8 mouse cellular contexts compared by ENCODE assay signal in the genomic region with DNA sequence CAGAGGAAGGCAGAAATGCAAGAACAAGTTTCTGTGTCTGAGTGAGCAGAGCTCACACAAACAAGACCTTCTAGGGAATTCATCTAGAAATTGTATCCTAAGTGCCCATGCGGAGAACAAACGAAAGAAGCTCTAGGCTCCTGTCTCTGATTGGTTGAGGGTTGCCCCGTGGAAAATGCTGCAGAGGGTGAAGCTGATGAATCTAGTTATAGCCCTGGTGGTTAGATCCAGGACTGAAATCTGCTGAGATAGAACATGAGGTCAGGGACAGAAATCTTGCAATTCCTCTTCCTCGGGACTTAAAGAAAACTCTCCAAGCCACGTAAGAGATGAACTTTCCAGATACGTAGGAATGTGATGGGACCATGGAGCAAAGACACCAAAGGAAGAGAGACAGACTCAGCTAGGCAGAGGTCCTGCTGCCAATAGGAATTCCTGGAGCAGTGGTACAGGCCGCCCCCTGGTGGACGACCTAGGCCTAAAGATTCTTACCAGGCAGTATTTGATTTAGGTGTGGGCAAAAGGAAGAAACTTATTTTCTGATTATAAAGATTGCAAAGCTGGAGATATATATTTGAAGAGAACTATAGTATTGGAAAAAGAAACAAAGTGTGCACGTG. TPM values are rescaled to one million over a fixed set of nuclear protein-coding genes. Genes with fewer than 3 reads are reported as not detected.
DNase-seq lines count a peak whose midpoint lies in the region; ATAC-seq and TF ChIP-seq lines count a peak whose summit lies in the region.

No protein-coding gene starts in this region.

- 0 out of 2 replicates have a peak overlapping the region, but pooled peaks have one; percentile 41 for H3K4me2 ChIP-seq in CH12.LX (ENCODE audit: insufficient read depth, low read depth, poor library complexity, severe bottlenecking)

- in situ Hi-C loops in CH12.LX (cut with MboI; ENCODE audit: low pct_ligation_motif_present, low pct_unique_long_range_greater_than_20kb, low sequenced_read_pairs): loop anchor here (10.0 to 25.0 kb wide), 2 partner anchors 199 to 296 kb away; no protein-coding TSS in a partner anchor

- dilution Hi-C loops in CH12.LX (cut with MboI; ENCODE audit: extremely low pct_ligation_motif_present, extremely low pct_unique_long_range_greater_than_20kb, low sequenced_read_pairs): no loop called here

- TF ChIP-seq CTCF in CH12.LX (conservative IDR thresholded peaks at IDR 0.05 in 1 of 2, IDR thresholded peaks at IDR 0.05 in 1 of 2; ENCODE audit: low read depth in 2 of 2, low read length in 2 of 2): peak; percentile 78 to 90
- peak; percentile 86; the same call in 1 of the 2 replicates for TF ChIP-seq CTCF in small intestine, adult 2 months (IDR thresholded peaks at IDR 0.05; ENCODE audit: extremely low read depth, insufficient read length, insufficient replicate concordance, low read depth, low read length)

- peak; percentile 69 for DNase-seq in CH12.LX (ENCODE audit: extremely low read depth)
- DNase-seq in T-cell, adult 2 months (ENCODE audit: low spot score): peak; percentile 32
- DNase-seq in cerebellum, postnatal 36 days: peak; percentile 80 to 81
- DNase-seq in gastrocnemius, postnatal 4 days (ENCODE audit: low spot score in 2 of 2): peak; percentile 61 to 75
- peak; percentile 32 for DNase-seq in layer of hippocampus, adult 9-10 months (ENCODE audit: low spot score)
- peak; percentile 68 to 81 for DNase-seq in lung, postnatal 4 days

- no peak overlapping the region for H3K27ac ChIP-seq in CH12.LX (ENCODE audit: insufficient read depth, low read depth)
- no peak overlapping the region for H3K27ac ChIP-seq in small intestine, adult 2 months (ENCODE audit: insufficient read depth, low read depth, low read length)

- 0 out of 4 replicates have a peak, but pooled peaks cover 0 to 5% of the 10 kb centered on the region in 2 experiments for H3K4me1 ChIP-seq in CH12.LX (ENCODE audit: control insufficient read depth in 1 of 2, insufficient read depth in 2 of 2)
- H3K4me1 ChIP-seq in small intestine, adult 2 months (ENCODE audit: control insufficient read depth, insufficient read depth, insufficient read length, low read length): peaks cover 7% of the 10 kb centered on the region; the same call in 1 of the 2 replicates

- no peaks in the 10 kb centered on the region for H3K36me3 ChIP-seq in CH12.LX (replicated peaks in 1 of 2; ENCODE audit: control insufficient read depth in 1 of 2, insufficient read depth in 1 of 2, low read length in 1 of 2)
- H3K36me3 ChIP-seq in small intestine, adult 2 months (ENCODE audit: control insufficient read depth, insufficient read depth, low read length): no peaks in the 10 kb centered on the region

- H3K9ac ChIP-seq in CH12.LX (ENCODE audit: insufficient read depth, low read depth): no peak overlapping the region

- no peaks in the 10 kb centered on the region for H3K9me3 ChIP-seq in CH12.LX (replicated peaks; ENCODE audit: low read length)

- TF ChIP-seq POLR2A in CH12.LX (IDR thresholded peaks at IDR 0.05; ENCODE audit: low read depth, low read length): no peak
- no peak for TF ChIP-seq POLR2A in small intestine, adult 2 months (IDR thresholded peaks at IDR 0.05; ENCODE audit: low read depth, low read length)

- no peak for TF ChIP-seq EP300 in CH12.LX (IDR thresholded peaks at IDR 0.05; ENCODE audit: low read length)

- no peak overlapping the region for H3K4me3 ChIP-seq in CH12.LX (replicated peaks in 1 of 3; ENCODE audit: low read depth in 2 of 3, low read length in 2 of 3, poor library complexity in 1 of 3)
- H3K4me3 ChIP-seq in small intestine, adult 2 months (ENCODE audit: low read depth, low read length): no peak overlapping the region

- peaks cover 11% of the 10 kb centered on the region for H3K27me3 ChIP-seq in CH12.LX (replicated peaks)
- no peaks in the 10 kb centered on the region for H3K27me3 ChIP-seq in small intestine, adult 2 months (ENCODE audit: control insufficient read depth, insufficient read depth, low read length)

- 15% methylated on average over 9 of the region's 9 CpGs for WGBS in small intestine, adult 2 months

- TF ChIP-seq RAD21 in CH12.LX (IDR thresholded peaks at IDR 0.05; ENCODE audit: low read depth, low read length): peak; percentile 78

- ATAC-seq in erythroid progenitor cell, adult 5-6 weeks (replicated peaks; ENCODE audit: low FRiP score, poor library complexity, severe bottlenecking): no peak; the same call in 1 of the 2 replicates

- no peaks in the 10 kb centered on the region for H3K79me2 ChIP-seq in CH12.LX (replicated peaks; ENCODE audit: control insufficient read depth, extremely low read depth, insufficient read depth, poor library complexity, severe bottlenecking)

TF ChIP-seq in CH12.LX, 34 proteins besides CTCF, POLR2A, EP300 and RAD21:
- no peak for TF ChIP-seq UBTF (IDR thresholded peaks at IDR 0.05; ENCODE audit: low read depth, low read length)
- peak; percentile 71 for TF ChIP-seq SMC3 (IDR thresholded peaks at IDR 0.05; ENCODE audit: low read depth, low read length)

RNA-seq across cellular contexts. Expression of gene Pla2g10, which starts 2.8 kb away (rescaled TPM):
- total RNA-seq in CH12.LX (2012; rRNA removed) (not detected in 2 replicates), CH12.LX (2014; rRNA removed) (not detected in 2 replicates)
- polyA plus RNA-seq in CH12.LX (2012; ENCODE audit: insufficient read length, low read depth): not detected in 2 replicates
- total RNA-seq in gastrocnemius, postnatal 4 days (2021): not detected
- 9.5 and 21.3 TPM in 2 replicates for polyA plus RNA-seq in small intestine, adult 2 months (2012; rRNA removed)
- not detected in 2 replicates for total RNA-seq in erythroid progenitor cell, adult 5-6 weeks (2015; ENCODE audit: low replicate concordance)
- total RNA-seq in erythroid progenitor cell, adult 5-6 weeks (2017; ENCODE audit: low replicate concordance): not detected in 2 replicates

RNA-seq across cellular contexts. Expression of gene Rrn3, which starts 46.9 kb away (rescaled TPM):
- total RNA-seq in CH12.LX (2012; rRNA removed) (83.5 and 105 TPM in 2 replicates), CH12.LX (2014; rRNA removed) (136 and 155 TPM in 2 replicates)
- 93.7 and 93.8 TPM in 2 replicates for polyA plus RNA-seq in CH12.LX (2012; ENCODE audit: insufficient read length, low read depth)
- 10 to 100 TPM; 27.2 to 32.1 TPM for total RNA-seq in gastrocnemius, postnatal 4 days (2021)
- 1.6 and 2.7 TPM in 2 replicates for polyA plus RNA-seq in small intestine, adult 2 months (2012; rRNA removed)
- 7.6 and 8.4 TPM in 2 replicates for total RNA-seq in erythroid progenitor cell, adult 5-6 weeks (2015; ENCODE audit: low replicate concordance)
- 8.7 and 10.0 TPM in 2 replicates for total RNA-seq in erythroid progenitor cell, adult 5-6 weeks (2017; ENCODE audit: low replicate concordance)
